In genomic region chr17:7217791-7218329, GRCm38 (mm10) we compare ENCODE assay signal across 12 mouse cellular contexts. TPM values are rescaled to one million over a fixed set of nuclear protein-coding genes. Genes with fewer than 3 reads are reported as not detected.
DNase-seq lines count a peak whose midpoint lies in the region; ATAC-seq and TF ChIP-seq lines count a peak whose summit lies in the region.
"Had no signal": no experiment of that assay in that cellular context is flagged by ENCODE, and none has a peak within 500 bp of the region (broad histone marks: within the 10 kb centered on the region; RNA-seq: fewer than 3 reads in every experiment).

No protein-coding gene starts in this region.

- TF ChIP-seq POLR2A in MEL (IDR thresholded peaks at IDR 0.05; ENCODE audit: control insufficient read depth in 1 of 2, insufficient read depth in 1 of 2, low read depth in 1 of 2, low read length in 2 of 2, poor library complexity in 1 of 2) = no peak

- no peak overlapping the region for H3K9ac ChIP-seq in MEL (ENCODE audit: control insufficient read depth, low read depth, low read length, poor library complexity, severe bottlenecking)
- H3K9ac ChIP-seq in forebrain, postnatal 0 days = 0 out of 2 replicates have a peak overlapping the region, but pooled peaks have one; percentile 10
- H3K9ac ChIP-seq: lung, embryonic 15.5 days had no signal

- TF ChIP-seq RAD21 in MEL (IDR thresholded peaks at IDR 0.05; ENCODE audit: low read depth, low read length) = no peak

- no peak for TF ChIP-seq EP300 in MEL (IDR thresholded peaks at IDR 0.05; ENCODE audit: low read depth in 1 of 2, low read length in 2 of 2)

- no peak overlapping the region for H3K4me2 ChIP-seq in forebrain, postnatal 0 days (ENCODE audit: low read depth)
- H3K4me2 ChIP-seq: lung, embryonic 15.5 days had no signal

- intact Hi-C loops in left cerebral cortex, postnatal 4 days (cut with DNase I) = no loop called here
- intact Hi-C loops in left cerebral cortex, postnatal 10 days (cut with DNase I) = no loop called here

- no peaks in the 10 kb centered on the region for H3K27me3 ChIP-seq in MEL (ENCODE audit: control insufficient read depth in 1 of 2, insufficient read depth in 2 of 2, low read length in 2 of 2)
- no peaks in the 10 kb centered on the region for H3K27me3 ChIP-seq in forebrain, postnatal 0 days (ENCODE audit: insufficient read depth, low read length)
- H3K27me3 ChIP-seq: lung, embryonic 15.5 days had no signal

- H3K27ac ChIP-seq in MEL (ENCODE audit: control insufficient read depth, low read depth, low read length) = no peak overlapping the region
- H3K27ac ChIP-seq in forebrain, postnatal 0 days (ENCODE audit: low read depth, low read length) = peak overlapping the region; percentile 55; the same call in 1 of the 2 replicates
- H3K27ac ChIP-seq: lung, embryonic 15.5 days had no signal

- TF ChIP-seq CTCF in MEL (IDR thresholded peaks at IDR 0.05 in 2 of 3, conservative IDR thresholded peaks at IDR 0.05 in 1 of 3; ENCODE audit: control insufficient read depth in 1 of 3, insufficient read depth in 1 of 3, low read depth in 2 of 3, low read length in 3 of 3, poor library complexity in 1 of 3, severe bottlenecking in 1 of 3) = no peak
- TF ChIP-seq CTCF in forebrain, postnatal 0 days (IDR thresholded peaks at IDR 0.05; ENCODE audit: low read depth) = no peak

- H3K79me2 ChIP-seq in MEL (ENCODE audit: control insufficient read depth, insufficient read depth, low read length, poor library complexity) = no peaks in the 10 kb centered on the region

- no peak overlapping the region for H3K4me3 ChIP-seq in MEL (ENCODE audit: control insufficient read depth in 1 of 2, insufficient read depth in 1 of 2, low read depth in 2 of 2, low read length in 2 of 2)
- no peak overlapping the region for H3K4me3 ChIP-seq in forebrain, postnatal 0 days (ENCODE audit: low read depth, low read length)
- H3K4me3 ChIP-seq: lung, embryonic 15.5 days; myocyte had no signal

- DNase-seq in cerebellum, postnatal 14 days = peak; percentile 58 to 73
- DNase-seq in cerebellum, adult 8-10 months = no peak
- peak; percentile 53 for DNase-seq in left cerebral cortex, postnatal 4 days
- DNase-seq in left cerebral cortex, postnatal 10 days (ENCODE audit: extremely low spot score in 1 of 2, low spot score in 2 of 2) = no peak
- DNase-seq in MEL (ENCODE audit: low read depth, low spot score) = peak; percentile 6
- DNase-seq in forebrain, postnatal 0 days = peak; percentile 77
- DNase-seq in adrenal gland, adult 2 months = no peak
- DNase-seq in urinary bladder, adult 18-20 months (ENCODE audit: low spot score in 2 of 2) = no peak
- DNase-seq: kidney, postnatal 14 days; right cerebral cortex, postnatal 25 days had no signal

- no peaks in the 10 kb centered on the region for H3K9me3 ChIP-seq in MEL (replicated peaks; ENCODE audit: insufficient read depth, low read length)
- no peaks in the 10 kb centered on the region for H3K9me3 ChIP-seq in forebrain, postnatal 0 days (ENCODE audit: low read length)
- H3K9me3 ChIP-seq: lung, embryonic 15.5 days had no signal

- H3K4me1 ChIP-seq in MEL (ENCODE audit: control insufficient read depth in 1 of 2, insufficient read depth in 2 of 2, low read length in 2 of 2) = peaks cover 5 to 16% of the 10 kb centered on the region in 2 experiments
- peaks cover 14% of the 10 kb centered on the region for H3K4me1 ChIP-seq in forebrain, postnatal 0 days (ENCODE audit: insufficient read depth)

- 40% methylated on average over 11 of the region's 11 CpGs for WGBS in forebrain, postnatal 0 days

- H3K36me3 ChIP-seq in MEL (ENCODE audit: control insufficient read depth in 1 of 2, insufficient read depth in 2 of 2, low read length in 2 of 2) = peaks cover 0 to 16% of the 10 kb centered on the region in 2 experiments; a peak in 2 of 4 replicates
- H3K36me3 ChIP-seq in forebrain, postnatal 0 days (ENCODE audit: insufficient read depth) = no peaks in the 10 kb centered on the region
- H3K36me3 ChIP-seq: lung, embryonic 15.5 days had no signal

- peak; percentile 47; the same call in 1 of the 2 replicates for ATAC-seq in forebrain, postnatal 0 days

TF ChIP-seq in MEL, 35 proteins besides CTCF, POLR2A, EP300 and RAD21:
- no peak for TF ChIP-seq ZKSCAN1 (IDR thresholded peaks at IDR 0.05; ENCODE audit: low read depth, low read length)
- no peak for TF ChIP-seq ZC3H11A (IDR thresholded peaks at IDR 0.05; ENCODE audit: low read depth, low read length)
- TF ChIP-seq ZNF384 (IDR thresholded peaks at IDR 0.05; ENCODE audit: low read depth, low read length) = no peak
- no peak for TF ChIP-seq MAX (IDR thresholded peaks at IDR 0.05; ENCODE audit: low read length)
- no peak for TF ChIP-seq MXI1 (IDR thresholded peaks at IDR 0.05; ENCODE audit: low read depth, low read length)
- TF ChIP-seq CHD2 (IDR thresholded peaks at IDR 0.05; ENCODE audit: low read length) = no peak
- TF ChIP-seq SIN3A (IDR thresholded peaks at IDR 0.05; ENCODE audit: low read length) = no peak
- TF ChIP-seq TAL1 (IDR thresholded peaks at IDR 0.05; ENCODE audit: low read length) = no peak
- no peak for TF ChIP-seq MEF2A (IDR thresholded peaks at IDR 0.05; ENCODE audit: extremely low read depth, insufficient replicate concordance, low read depth, low read length, poor library complexity, severe bottlenecking)
- no peak for TF ChIP-seq MYB (IDR thresholded peaks at IDR 0.05; ENCODE audit: low read depth, low read length)
- TF ChIP-seq TCF12 (IDR thresholded peaks at IDR 0.05; ENCODE audit: low read depth, low read length) = no peak
- no peak for TF ChIP-seq POLR2AphosphoS2 (IDR thresholded peaks at IDR 0.05; ENCODE audit: low read length)

RNA-seq across cellular contexts. Expression of gene Rps6ka2, which starts 47.9 kb away (rescaled TPM):
- 10 to 100 TPM; 36.7 to 38.5 TPM for total RNA-seq in left cerebral cortex, postnatal 4 days (2021)
- total RNA-seq in left cerebral cortex, postnatal 10 days (2021) = 10 to 100 TPM; 49.2 to 52.2 TPM
- total RNA-seq in MEL (2012; rRNA removed) = 5.2 and 6.0 TPM in 2 replicates
- polyA plus RNA-seq in MEL (2012; ENCODE audit: insufficient read depth in 1 of 2, insufficient read length in 2 of 2, low read depth in 1 of 2, low replicate concordance in 2 of 2, missing spikeins in 1 of 2) = 10 to 100 TPM in 1 of 2 experiments, not detected in 1; 11.2 TPM
- 28.2 and 40.7 TPM in 2 replicates for total RNA-seq in forebrain, postnatal 0 days (2014; rRNA removed)
- polyA plus RNA-seq in forebrain, postnatal 0 days (2015; fragmentation: Nextera tagmentation; extraction: Ambion mirVana) = 12.0 and 16.8 TPM in 2 replicates
- total RNA-seq in adrenal gland, adult 2 months (2021) = 10 to 100 TPM; 10.6 to 18.2 TPM
- 7.6 and 10.2 TPM in 2 replicates for polyA plus RNA-seq in adrenal gland, adult 2 months (2012; rRNA removed)

Comparison
In these comparisons a context has a peak if more than half of its experiments do, and no peak if none do; other contexts are left out.
1. DNase-seq: peak in cerebellum, postnatal 14 days (2 of 2), left cerebral cortex, postnatal 4 days (single experiment), MEL (single experiment) and forebrain, postnatal 0 days (single experiment); none in cerebellum, adult 8-10 months (single experiment), left cerebral cortex, postnatal 10 days (0 of 2), adrenal gland, adult 2 months (single experiment) and urinary bladder, adult 18-20 months (0 of 2).